Mouse (Mus musculus) embryonic fibroblast, embryonic 13.5 days (primary cell): ENCODE data around the gene Sh3d19.

Source experiments
- CTCF ChIP-seq: IDR thresholded peaks from 2 replicates; pipeline ENCODE4 v1.5.1; 2011; ENCODE audit warnings: mild to moderate bottlenecking, control low read depth, low read length, moderate library complexity, borderline replicate concordance; ENCODE audit not compliant: insufficient read depth
- POLR2A ChIP-seq: IDR thresholded peaks from 2 replicates; pipeline ENCODE4 v1.6.1; 2011; ENCODE audit warnings: low read depth, mild to moderate bottlenecking, control low read depth, low read length, moderate library complexity

DNA sequence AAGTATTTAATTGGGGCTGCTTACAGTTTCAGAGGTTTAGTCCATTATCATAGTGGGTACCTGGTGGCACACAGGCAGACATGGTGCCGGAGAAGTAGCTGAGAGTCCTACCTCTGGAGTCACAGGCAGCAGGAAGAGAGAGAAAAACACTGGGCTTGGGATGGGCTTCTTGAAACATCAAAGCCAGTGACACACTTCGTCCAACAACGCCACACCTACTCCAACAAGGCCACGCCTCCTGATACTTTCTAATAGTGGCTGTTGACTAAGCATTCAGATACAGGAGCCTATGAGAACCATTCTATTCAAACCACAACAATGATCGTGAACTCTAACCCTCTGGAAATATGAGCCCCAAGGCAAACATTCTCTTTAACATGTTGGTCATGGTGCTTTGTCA lies 15.2 kb upstream of the Sh3d19 start:
- TF ChIP-seq CTCF (no peak), POLR2A (no peak)
